Mouse (Mus musculus): Measurements from ENCODE around the gene Gm26566. TPM values are rescaled to one million over a fixed set of nuclear protein-coding genes. Genes with fewer than 3 reads are reported as not detected.
"Not testable (repeated sequence)": the region's sequence is repeated elsewhere in the genome, so short reads cannot be mapped to it uniquely, and the experiment has no call there.

Gene Gm26566
- polyA plus RNA-seq, 1 experiment: not detected

GRCm38 (mm10) chr4:88726727-88727126, 5.1 kb downstream of the Gm26566 start:
- Histone ChIP-seq H3K4me1 (ENCODE audit: control insufficient read depth, insufficient read depth, low read length) (no peaks in the 10 kb centered on the region), H3K4me3 (ENCODE audit: insufficient read depth, low read length) (no peak overlapping the region), H3K27ac (ENCODE audit: insufficient read depth, low read length) (no peak overlapping the region)
- TF ChIP-seq CTCF (IDR thresholded peaks at IDR 0.05; ENCODE audit: borderline replicate concordance, insufficient read depth, low read length) (no peak), POLR2A (IDR thresholded peaks at IDR 0.05; ENCODE audit: low read depth, low read length) (no peak)

DNA sequence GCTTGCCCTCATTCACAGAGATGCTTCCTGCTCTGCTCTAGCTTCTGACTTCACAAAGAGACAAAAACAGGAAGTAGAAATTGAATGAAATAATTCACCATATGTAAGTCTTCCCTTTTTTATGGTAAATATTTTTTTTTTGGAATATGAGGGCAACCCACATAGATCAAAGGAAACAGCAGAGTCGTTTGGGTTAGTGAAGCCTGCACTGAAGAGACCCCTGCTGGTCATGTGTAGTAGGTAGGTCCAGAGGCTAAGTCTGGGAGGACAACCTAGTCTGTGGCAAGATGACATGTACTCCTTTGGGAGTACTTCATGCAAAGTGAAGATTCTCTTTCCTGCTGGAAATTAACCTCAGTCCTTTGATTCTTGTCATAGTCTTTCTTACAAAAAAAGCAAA, 5.7 kb downstream of the Gm26566 start:
- no peaks in the 10 kb centered on the region for H3K4me1 ChIP-seq (ENCODE audit: control insufficient read depth, insufficient read depth, low read length)
- no peak overlapping the region for H3K27ac ChIP-seq (ENCODE audit: insufficient read depth, low read length)
- no peak overlapping the region for H3K4me3 ChIP-seq (ENCODE audit: insufficient read depth, low read length)
- TF ChIP-seq CTCF (IDR thresholded peaks at IDR 0.05; ENCODE audit: borderline replicate concordance, insufficient read depth, low read length) (0 out of 2 replicates have a peak, but pooled peaks have one; percentile 26), POLR2A (IDR thresholded peaks at IDR 0.05; ENCODE audit: low read depth, low read length) (no peak)

DNA sequence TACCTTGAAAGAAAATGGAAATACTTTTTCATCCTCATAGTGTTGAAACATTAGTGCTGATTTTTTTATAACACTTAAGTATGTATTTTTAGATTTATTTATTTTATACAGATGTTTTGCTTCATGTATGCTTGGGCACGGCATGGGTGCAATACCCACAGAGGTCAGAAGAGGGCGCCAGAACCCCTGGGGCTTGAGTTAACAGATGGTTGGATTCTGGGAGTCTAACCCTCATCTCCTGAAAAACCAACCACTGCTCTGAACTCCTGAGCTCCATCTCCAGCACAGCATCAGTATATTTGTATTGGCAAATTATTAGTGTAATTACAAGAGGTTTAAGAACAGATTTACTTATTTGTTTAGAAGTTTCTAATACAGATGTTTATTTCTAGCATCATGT, 16.9 kb downstream of the Gm26566 start:
- Histone ChIP-seq H3K4me1 (ENCODE audit: control insufficient read depth, insufficient read depth, low read length) (no peaks in the 10 kb centered on the region), H3K27ac (ENCODE audit: insufficient read depth, low read length) (no peak overlapping the region), H3K4me3 (ENCODE audit: insufficient read depth, low read length) (no peak overlapping the region)
- TF ChIP-seq POLR2A (IDR thresholded peaks at IDR 0.05; ENCODE audit: low read depth, low read length) (no peak), CTCF (IDR thresholded peaks at IDR 0.05; ENCODE audit: borderline replicate concordance, insufficient read depth, low read length) (peak; percentile 62; the same call in 1 of the 2 replicates)

GRCm38 (mm10) chr4:88739036-88739435, 17.4 kb downstream of the Gm26566 start:
- Histone ChIP-seq H3K4me1 (ENCODE audit: control insufficient read depth, insufficient read depth, low read length) (no peaks in the 10 kb centered on the region), H3K4me3 (ENCODE audit: insufficient read depth, low read length) (no peak overlapping the region), H3K27ac (ENCODE audit: insufficient read depth, low read length) (no peak overlapping the region)
- TF ChIP-seq CTCF (IDR thresholded peaks at IDR 0.05; ENCODE audit: borderline replicate concordance, insufficient read depth, low read length) (no peak), POLR2A (IDR thresholded peaks at IDR 0.05; ENCODE audit: low read depth, low read length) (no peak)

DNA sequence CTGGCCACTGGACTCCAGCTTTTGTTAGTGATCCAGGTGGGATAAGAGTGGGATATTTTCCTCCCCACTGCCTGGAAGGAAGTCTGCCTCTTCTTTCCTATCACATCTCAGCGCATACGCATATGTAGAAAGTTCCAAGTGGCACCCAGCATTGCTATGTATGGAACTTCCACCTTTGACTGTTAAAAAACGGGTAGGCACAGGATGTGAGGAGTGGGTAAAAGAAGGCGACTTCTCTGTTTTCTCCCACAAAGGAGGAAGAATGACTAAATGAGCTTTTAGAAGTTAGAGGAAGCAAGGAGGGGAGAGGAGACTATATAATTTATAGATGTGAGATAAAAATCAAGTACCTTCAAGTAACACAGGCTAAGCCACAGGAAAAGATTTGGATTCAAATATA, 19.8 kb downstream of the Gm26566 start:
- no peak overlapping the region for H3K27ac ChIP-seq (ENCODE audit: insufficient read depth, low read length)
- H3K4me1 ChIP-seq (ENCODE audit: control insufficient read depth, insufficient read depth, low read length): no peaks in the 10 kb centered on the region
- TF ChIP-seq POLR2A (IDR thresholded peaks at IDR 0.05; ENCODE audit: low read depth, low read length) (no peak), CTCF (IDR thresholded peaks at IDR 0.05; ENCODE audit: borderline replicate concordance, insufficient read depth, low read length) (no peak)
- H3K4me3 ChIP-seq (ENCODE audit: insufficient read depth, low read length): no peak overlapping the region

GRCm38 (mm10) chr4:88742771-88743371, 21.3 kb downstream of the Gm26566 start:
- Histone ChIP-seq H3K4me1 (ENCODE audit: control insufficient read depth, insufficient read depth, low read length) (no peaks in the 10 kb centered on the region), H3K27ac (ENCODE audit: insufficient read depth, low read length) (no peak overlapping the region), H3K4me3 (ENCODE audit: insufficient read depth, low read length) (no peak overlapping the region)
- TF ChIP-seq POLR2A (IDR thresholded peaks at IDR 0.05; ENCODE audit: low read depth, low read length): no peak
- TF ChIP-seq CTCF (IDR thresholded peaks at IDR 0.05; ENCODE audit: borderline replicate concordance, insufficient read depth, low read length): no peak

DNA sequence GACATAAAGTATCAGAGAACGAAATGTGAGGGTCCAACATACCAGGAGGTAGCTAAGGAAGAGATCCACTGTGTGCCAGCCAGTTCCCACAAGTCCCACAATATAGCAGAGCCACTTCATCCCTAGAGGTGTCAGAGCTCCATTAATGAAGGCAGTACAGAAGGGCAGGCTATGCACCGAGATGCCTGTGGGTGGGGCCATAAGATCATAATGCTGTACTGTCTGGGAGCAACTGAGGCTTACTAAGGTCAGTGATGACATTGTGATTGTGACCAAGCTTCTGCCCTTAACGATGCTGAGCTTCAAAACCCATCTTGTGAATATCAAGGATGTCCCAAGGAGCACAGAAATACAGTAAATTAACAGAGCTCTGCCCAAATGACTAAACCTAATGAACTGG, 22.6 kb downstream of the Gm26566 start:
- TF ChIP-seq CTCF (IDR thresholded peaks at IDR 0.05; ENCODE audit: borderline replicate concordance, insufficient read depth, low read length) (no peak), POLR2A (IDR thresholded peaks at IDR 0.05; ENCODE audit: low read depth, low read length) (no peak)
- Histone ChIP-seq H3K4me1 (ENCODE audit: control insufficient read depth, insufficient read depth, low read length) (no peaks in the 10 kb centered on the region), H3K4me3 (ENCODE audit: insufficient read depth, low read length) (no peak overlapping the region), H3K27ac (ENCODE audit: insufficient read depth, low read length) (no peak overlapping the region)

- no peak overlapping the region for H3K4me3 ChIP-seq (ENCODE audit: insufficient read depth, low read length)
- no peaks in the 10 kb centered on the region for H3K4me1 ChIP-seq (ENCODE audit: control insufficient read depth, insufficient read depth, low read length)
- no peak for TF ChIP-seq POLR2A (IDR thresholded peaks at IDR 0.05; ENCODE audit: low read depth, low read length)
- no peak for TF ChIP-seq CTCF (IDR thresholded peaks at IDR 0.05; ENCODE audit: borderline replicate concordance, insufficient read depth, low read length)
- H3K27ac ChIP-seq (ENCODE audit: insufficient read depth, low read length): no peak overlapping the region
Observed at GRCm38 (mm10) chr4:88749926-88750325, 28.3 kb downstream of the Gm26566 start.

DNA sequence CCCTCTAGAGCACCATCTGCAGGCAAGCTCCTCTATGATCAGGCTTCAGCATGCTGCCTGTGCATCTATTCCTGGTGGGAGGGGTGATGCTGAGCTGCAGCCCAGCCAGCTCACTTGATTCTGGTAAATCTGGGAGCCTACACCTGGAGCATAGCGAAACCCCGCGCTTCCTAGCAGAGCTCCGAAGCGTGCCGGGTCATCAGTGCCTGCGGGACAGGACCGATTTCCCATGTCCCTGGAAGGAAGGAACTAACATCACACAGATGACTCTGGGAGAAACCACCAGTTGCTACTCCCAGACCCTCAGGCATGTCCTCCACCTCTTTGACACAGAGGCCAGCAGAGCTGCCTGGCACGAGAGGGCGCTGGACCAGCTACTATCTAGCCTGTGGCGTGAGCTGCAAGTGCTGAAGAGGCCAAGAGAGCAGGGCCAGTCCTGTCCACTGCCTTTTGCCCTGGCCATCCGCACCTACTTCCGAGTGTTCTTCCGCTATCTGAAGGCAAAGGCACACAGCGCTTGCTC, 33.3 kb downstream of the Gm26566 start, which contains the start of gene Gm13271:
Gene Gm13271, plus strand, starts transcription at position 51 of the 523 bp plus-strand sequence.
- not testable (repeated sequence) for H3K4me3 ChIP-seq (ENCODE audit: insufficient read depth, low read length); H3K4me1 ChIP-seq (ENCODE audit: control insufficient read depth, insufficient read depth, low read length); H3K27ac ChIP-seq (ENCODE audit: insufficient read depth, low read length)

DNA sequence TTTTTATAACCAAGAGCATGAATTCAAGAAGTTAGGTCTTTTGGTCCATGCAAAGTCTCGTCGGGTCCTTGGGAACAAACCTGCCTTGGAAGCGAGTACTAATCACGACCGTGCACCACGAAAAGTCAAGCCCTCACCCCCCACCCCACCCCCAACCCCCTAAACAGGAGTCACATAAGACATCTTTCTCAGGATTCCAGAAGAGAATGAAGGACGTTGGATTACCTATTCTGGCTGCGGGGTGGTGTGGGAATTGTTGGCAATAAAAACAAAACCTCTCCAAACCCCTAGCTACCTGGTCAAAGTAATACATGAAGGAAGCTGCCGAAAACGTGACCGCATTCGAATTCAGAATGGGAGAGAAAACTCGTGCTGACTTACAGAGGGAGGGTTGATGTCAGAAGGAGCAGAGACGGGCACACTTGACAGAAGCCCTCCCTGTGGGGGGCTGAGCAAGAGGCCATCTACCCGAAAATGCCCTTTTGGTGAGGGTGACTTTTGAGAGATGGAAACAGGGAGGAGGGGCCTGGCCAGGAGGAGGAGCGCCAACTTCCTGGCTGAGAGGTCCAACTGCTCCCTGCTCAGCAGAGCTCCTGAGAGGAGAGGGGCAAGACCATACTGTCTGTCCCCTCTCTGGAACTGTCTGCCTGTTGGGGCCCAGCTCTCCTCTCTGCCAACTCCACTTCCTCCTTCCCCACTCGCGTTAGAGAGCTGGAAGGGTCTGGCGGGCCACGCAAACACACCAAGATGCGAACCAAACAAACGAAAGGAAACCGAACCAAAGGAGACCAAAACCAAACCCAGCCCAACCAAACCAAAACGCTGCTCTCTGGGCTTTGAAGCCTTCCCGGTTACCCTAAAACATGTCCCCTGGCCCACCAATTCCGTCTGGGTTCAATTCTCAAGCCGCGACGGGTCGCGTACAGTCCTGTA, 35.2 kb downstream of the Gm26566 start:
- Histone ChIP-seq H3K4me3 (ENCODE audit: insufficient read depth, low read length) (peak overlapping the region; percentile 59), H3K27ac (ENCODE audit: insufficient read depth, low read length) (peak overlapping the region; percentile 99)
- not testable (repeated sequence) for H3K4me1 ChIP-seq (ENCODE audit: control insufficient read depth, insufficient read depth, low read length)
- TF ChIP-seq POLR2A (IDR thresholded peaks at IDR 0.05; ENCODE audit: low read depth, low read length): peak; percentile 67

All from embryonic fibroblast, embryonic 13.5 days (primary cell).